Mouse (Mus musculus): ENCODE results near the gene Fbh1. TPM values are rescaled to one million over a fixed set of nuclear protein-coding genes. Genes with fewer than 3 reads are reported as not detected.
"Not testable (repeated sequence)": the region's sequence is repeated elsewhere in the genome, so short reads cannot be mapped to it uniquely, and the experiment has no call there.

Fbh1 gene
- polyA plus RNA-seq, 1 experiment from 2014 or later = 111 TPM

DNA sequence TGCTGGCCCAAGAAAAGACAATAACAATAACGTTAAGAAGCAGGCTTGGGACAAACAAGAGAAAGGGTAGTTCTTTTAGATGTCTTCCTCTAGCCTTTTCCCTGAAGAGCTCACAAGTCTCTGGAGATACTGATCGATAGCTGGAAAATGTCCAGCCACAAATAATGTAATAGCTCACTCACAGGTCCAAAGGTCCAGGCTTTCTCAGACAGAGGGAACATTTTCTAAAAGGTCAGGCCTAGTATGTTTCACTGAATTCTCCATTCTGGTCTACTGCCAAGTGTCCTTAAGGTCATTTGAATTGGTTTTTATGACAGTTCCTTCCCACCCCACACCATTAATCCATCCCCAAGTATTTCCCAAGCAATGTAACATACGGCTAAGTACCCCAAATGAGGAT is 64.4 kb downstream of the Fbh1 start:
- ATAC-seq = no peak
- Histone ChIP-seq H3K4me2 (no peak overlapping the region), H3K4me3 (no peak overlapping the region), H3K4me1 (no peaks in the 10 kb centered on the region), H3K9ac (no peak overlapping the region), H3K9me3 (replicated peaks) (no peaks in the 10 kb centered on the region), H3K27ac (no peak overlapping the region), H3K36me3 (ENCODE audit: poor library complexity, severe bottlenecking) (no peaks in the 10 kb centered on the region), H3K27me3 (peaks cover 6% of the 10 kb centered on the region; the same call in 1 of the 2 replicates)
- 75% methylated on average over 3 of the region's 3 CpGs for WGBS

DNA sequence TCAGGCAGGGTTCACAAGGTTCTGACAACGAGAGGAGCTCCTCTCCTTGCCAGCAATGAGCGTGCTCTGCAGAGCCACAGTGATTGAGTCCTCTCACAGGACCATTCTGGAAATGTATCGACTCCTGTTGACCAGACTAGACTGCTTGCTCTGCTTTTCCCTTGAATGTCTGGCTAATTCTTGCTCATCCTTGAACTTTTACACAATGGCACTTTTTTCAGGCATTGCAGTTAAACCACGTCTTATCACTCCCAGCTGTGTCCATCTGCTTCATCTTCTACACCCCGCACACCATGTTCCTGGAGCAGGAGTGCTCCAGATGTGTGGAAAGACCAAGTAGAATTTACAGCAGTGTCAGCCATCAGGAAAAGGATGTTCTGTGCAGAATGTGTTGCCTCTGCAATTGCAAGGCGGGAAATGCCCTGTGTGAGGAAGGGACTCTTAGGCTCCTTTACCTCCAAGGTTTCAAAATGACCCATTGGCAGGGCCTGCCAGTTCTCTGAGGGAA is 64.8 kb downstream of the Fbh1 start:
- 88% methylated on average over 6 of the region's 6 CpGs for WGBS
- Histone ChIP-seq H3K4me1 (no peaks in the 10 kb centered on the region), H3K9ac (no peak overlapping the region), H3K4me2 (no peak overlapping the region), H3K4me3 (no peak overlapping the region), H3K27ac (no peak overlapping the region), H3K36me3 (ENCODE audit: poor library complexity, severe bottlenecking) (no peaks in the 10 kb centered on the region), H3K27me3 (peaks cover 9% of the 10 kb centered on the region; the same call in 1 of the 2 replicates), H3K9me3 (replicated peaks) (no peaks in the 10 kb centered on the region)
- ATAC-seq = no peak

DNA sequence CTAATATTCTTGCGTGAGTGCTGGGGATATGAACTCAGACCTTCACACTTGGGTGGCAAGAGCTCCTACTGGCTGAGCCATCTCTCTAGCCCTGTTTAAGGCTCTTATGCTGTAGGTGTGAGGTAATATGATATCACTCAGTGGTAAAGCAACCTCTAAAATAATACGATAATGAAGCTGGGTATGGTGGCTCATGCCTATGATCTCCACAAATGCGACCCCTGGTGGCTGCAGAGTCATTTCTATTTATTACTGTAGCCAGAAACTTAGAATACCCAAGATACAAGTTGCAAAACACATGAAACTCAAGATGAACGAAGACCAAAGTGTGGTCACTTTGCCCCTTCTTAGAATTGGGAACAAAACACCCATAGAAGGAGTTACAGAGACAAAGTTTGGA is 67.3 kb downstream of the Fbh1 start:
- not testable (repeated sequence) for H3K4me3 ChIP-seq; H3K9me3 ChIP-seq (replicated peaks); H3K36me3 ChIP-seq (ENCODE audit: poor library complexity, severe bottlenecking); H3K27ac ChIP-seq; H3K4me2 ChIP-seq; ATAC-seq; H3K9ac ChIP-seq
- WGBS = 57% methylated on average over 4 of the region's 4 CpGs
- H3K27me3 ChIP-seq = peaks cover 33% of the 10 kb centered on the region
- peaks cover 15% of the 10 kb centered on the region for H3K4me1 ChIP-seq

DNA sequence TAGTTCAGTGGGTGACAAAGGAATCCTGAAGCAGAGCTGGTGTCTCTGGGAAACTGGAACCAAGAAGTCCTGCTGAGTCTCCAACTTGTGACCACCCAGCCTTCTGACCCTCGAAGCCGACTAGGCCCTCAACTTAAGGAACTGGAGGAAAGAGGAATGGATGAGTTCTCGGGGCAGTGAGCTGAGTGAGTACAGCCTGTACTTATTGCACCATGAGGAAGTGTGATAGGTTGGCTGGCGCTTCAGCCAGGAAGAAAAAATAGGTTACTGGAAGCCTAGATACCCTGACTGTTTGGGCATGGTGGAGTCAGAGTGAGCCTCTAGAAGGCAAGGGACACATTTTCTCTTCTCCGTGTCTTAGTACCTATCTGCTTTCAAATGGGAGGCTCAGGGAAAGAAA is 68.8 kb downstream of the Fbh1 start:
- Histone ChIP-seq H3K27me3 (peaks cover 46% of the 10 kb centered on the region), H3K9me3 (replicated peaks) (no peaks in the 10 kb centered on the region), H3K4me2 (no peak overlapping the region), H3K9ac (no peak overlapping the region), H3K4me3 (no peak overlapping the region), H3K27ac (no peak overlapping the region), H3K36me3 (ENCODE audit: poor library complexity, severe bottlenecking) (no peaks in the 10 kb centered on the region), H3K4me1 (peaks cover 17% of the 10 kb centered on the region)
- 82% methylated on average over 5 of the region's 5 CpGs for WGBS
- no peak for ATAC-seq

DNA sequence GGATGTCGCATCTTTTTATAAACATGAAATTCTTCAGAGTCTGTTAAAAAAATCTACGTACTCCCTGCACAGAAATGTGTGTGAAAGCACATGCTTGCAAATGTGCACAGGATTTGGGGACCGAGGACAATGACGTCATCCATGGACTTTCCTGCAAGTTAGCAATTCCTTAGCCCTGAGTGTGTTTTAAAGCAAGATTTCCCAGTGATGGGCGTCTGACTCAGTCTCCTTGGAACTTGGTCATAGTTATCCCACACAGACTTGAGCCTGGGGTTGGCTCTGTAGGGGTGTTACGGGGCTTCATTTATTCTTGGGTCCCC is 70.7 kb downstream of the Fbh1 start:
- 29% methylated on average over 6 of the region's 6 CpGs for WGBS
- peak overlapping the region; percentile 61 for H3K4me3 ChIP-seq
- no peak for ATAC-seq

DNA sequence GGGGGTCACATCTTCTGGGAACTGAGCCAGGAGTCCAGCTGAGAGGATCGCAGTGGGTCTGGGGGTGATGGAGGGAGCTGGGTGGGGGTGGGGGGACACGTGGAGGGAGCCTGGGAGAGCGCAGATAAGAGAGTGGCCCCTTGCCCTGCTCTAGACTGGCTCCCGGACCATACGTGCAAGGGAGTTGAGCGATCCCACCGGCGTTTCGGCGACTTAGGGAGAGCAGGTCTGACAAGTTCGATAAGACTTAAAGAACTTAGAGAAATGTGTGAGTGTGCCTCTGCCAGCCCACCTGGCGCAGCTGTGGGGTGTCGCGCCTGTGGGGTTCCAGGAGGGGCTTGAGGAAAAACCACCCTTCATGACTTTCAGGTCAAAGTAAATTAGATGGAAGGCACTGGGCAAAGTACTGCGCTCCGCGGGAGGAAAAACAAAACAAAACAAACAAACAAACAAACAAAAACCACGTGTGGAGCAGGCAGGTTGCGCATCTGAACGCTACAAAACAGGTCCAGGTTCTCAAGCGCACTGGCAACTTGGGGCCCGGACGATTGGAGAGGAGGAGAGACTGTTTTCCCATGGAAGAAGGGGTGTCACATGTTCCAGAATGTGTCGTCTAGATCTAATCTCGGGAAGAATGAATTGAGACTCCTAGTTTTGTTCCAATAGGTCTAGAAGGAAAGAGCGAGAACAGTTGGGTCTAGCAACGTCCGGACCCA is 71.2 kb downstream of the Fbh1 start:
- no peaks in the 10 kb centered on the region for H3K9me3 ChIP-seq (replicated peaks)
- no peak overlapping the region for H3K27ac ChIP-seq
- H3K36me3 ChIP-seq (ENCODE audit: poor library complexity, severe bottlenecking) = no peaks in the 10 kb centered on the region
- peaks cover 17% of the 10 kb centered on the region for H3K4me1 ChIP-seq
- H3K4me3 ChIP-seq = peak overlapping the region; percentile 61
- H3K27me3 ChIP-seq = peaks cover 46% of the 10 kb centered on the region
- 3% methylated on average over 28 of the region's 28 CpGs for WGBS
- H3K9ac ChIP-seq = peak overlapping the region; percentile 68
- peak overlapping the region; percentile 99 for H3K4me2 ChIP-seq
- peak; percentile 71 for ATAC-seq

More for the DNA sequence above, 70.7 kb downstream of the Fbh1 start:
- Histone ChIP-seq H3K27me3 (peaks cover 46% of the 10 kb centered on the region), H3K4me1 (peaks cover 17% of the 10 kb centered on the region), H3K4me2 (peak overlapping the region; percentile 99), H3K27ac (no peak overlapping the region), H3K9me3 (replicated peaks) (no peaks in the 10 kb centered on the region), H3K36me3 (ENCODE audit: poor library complexity, severe bottlenecking) (no peaks in the 10 kb centered on the region), H3K9ac (no peak overlapping the region)

DNA sequence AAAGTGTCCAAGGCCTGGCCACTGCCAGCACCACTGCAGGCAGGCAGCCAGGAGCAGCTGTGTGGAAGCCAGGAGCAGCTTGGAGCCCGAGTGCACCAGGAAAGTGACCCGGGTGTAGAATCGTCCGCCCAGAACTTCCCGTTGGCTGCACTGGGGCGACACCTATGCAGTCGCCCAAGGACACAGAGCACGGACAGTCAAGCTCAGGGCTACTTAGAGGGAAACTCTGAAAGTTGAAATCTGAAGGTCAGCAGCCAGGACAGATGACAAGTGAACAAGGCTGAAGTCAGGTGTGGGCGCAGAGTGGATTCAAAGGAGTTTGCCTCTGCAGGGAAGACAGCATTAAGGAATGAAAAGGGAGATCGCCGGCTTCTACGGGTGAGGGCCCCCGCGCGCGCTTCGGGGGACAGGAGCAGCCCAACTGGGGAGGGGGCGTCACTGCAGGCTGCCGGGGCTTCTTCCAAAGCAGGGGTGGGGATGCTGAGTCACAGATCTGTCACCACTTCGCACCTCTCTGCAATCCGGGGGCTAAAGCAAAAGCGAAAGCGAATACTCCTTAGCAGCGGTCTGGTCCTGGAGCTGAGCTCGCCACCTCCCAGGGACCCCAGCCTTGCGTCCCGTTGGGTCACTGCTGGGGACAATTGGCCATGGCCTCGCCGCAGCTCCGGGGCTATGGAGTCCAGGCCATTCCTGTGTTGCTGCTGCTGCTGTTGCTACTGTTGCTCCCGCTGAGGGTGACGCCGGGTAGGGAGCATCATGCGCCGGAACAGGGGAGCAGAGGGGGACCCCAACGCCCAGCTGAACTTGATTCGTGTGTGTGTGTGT is 72.0 kb downstream of the Fbh1 start, which contains the start of gene Il15ra:
Gene Il15ra (plus strand): TSS at position 90 of the 825 bp plus-strand sequence.
- H3K4me2 ChIP-seq = peak within 1 kb of the TSS; percentile 99
- peaks cover 17% of the 10 kb centered on the region for H3K4me1 ChIP-seq
- no peak within 1 kb of the TSS for H3K27ac ChIP-seq
- no peaks in the 10 kb centered on the region for H3K36me3 ChIP-seq (ENCODE audit: poor library complexity, severe bottlenecking)
- peak; percentile 73 for ATAC-seq
- peak within 1 kb of the TSS; percentile 68 for H3K9ac ChIP-seq
- no peaks in the 10 kb centered on the region for H3K9me3 ChIP-seq (replicated peaks)
- H3K4me3 ChIP-seq = peak within 1 kb of the TSS; percentile 61
- under 1% methylated on average over 37 of the region's 37 CpGs for WGBS
- peaks cover 46% of the 10 kb centered on the region for H3K27me3 ChIP-seq

DNA sequence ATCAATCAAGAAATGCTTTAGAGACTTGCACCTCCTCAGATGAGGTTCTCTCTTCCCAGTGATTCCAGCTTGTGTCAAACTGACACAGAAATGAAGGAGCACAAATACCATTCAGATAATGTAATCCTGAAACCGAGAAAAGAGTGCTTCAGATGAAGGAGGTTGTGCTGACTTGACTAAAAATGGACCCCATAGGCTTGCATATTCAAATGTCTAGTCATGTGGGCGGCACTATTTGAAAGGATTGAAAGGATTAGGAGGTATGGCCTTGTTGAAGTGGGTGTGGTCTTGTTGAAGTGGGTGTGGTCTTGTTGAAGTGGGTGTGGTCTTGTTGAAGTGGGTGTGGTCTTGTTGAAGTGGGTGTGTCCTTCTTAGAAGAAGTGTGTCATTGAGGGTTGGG is 77.5 kb downstream of the Fbh1 start:
- no peaks in the 10 kb centered on the region for H3K9me3 ChIP-seq (replicated peaks)
- no peaks in the 10 kb centered on the region for H3K36me3 ChIP-seq (ENCODE audit: poor library complexity, severe bottlenecking)
- peaks cover 11% of the 10 kb centered on the region; the same call in 1 of the 2 replicates for H3K27me3 ChIP-seq
- H3K27ac ChIP-seq = no peak overlapping the region
- no peak overlapping the region for H3K4me3 ChIP-seq
- 85% methylated on average over 2 of the region's 2 CpGs for WGBS
- H3K9ac ChIP-seq = no peak overlapping the region
- no peak for ATAC-seq
- H3K4me1 ChIP-seq = no peaks in the 10 kb centered on the region
- no peak overlapping the region for H3K4me2 ChIP-seq

DNA sequence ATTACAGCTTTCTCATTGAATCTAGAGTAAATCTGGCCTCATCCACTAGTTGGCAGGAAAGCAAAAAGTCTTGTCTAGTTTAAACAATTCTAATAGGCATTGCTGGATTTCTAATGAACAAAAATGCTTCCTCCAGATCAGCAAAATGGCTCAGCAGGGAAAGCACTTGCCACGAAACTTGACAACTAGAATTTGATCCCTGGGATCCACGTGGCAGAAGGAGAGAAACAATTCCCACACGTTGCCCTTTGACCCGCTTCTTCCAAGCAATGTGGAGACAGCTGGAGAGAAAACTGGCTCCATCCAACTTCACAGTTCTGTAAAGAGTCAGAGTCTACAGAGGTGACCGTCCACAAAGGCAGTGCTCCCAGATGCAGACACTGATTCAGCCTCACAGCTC is 78.4 kb downstream of the Fbh1 start:
- no peak overlapping the region for H3K27ac ChIP-seq
- H3K9me3 ChIP-seq (replicated peaks) = no peaks in the 10 kb centered on the region
- no peaks in the 10 kb centered on the region for H3K36me3 ChIP-seq (ENCODE audit: poor library complexity, severe bottlenecking)
- no peak overlapping the region for H3K9ac ChIP-seq
- no peak overlapping the region for H3K4me3 ChIP-seq
- 66% methylated on average over 5 of the region's 5 CpGs for WGBS
- H3K4me2 ChIP-seq = no peak overlapping the region
- H3K4me1 ChIP-seq = no peaks in the 10 kb centered on the region
- peaks cover 2% of the 10 kb centered on the region; the same call in 1 of the 2 replicates for H3K27me3 ChIP-seq
- ATAC-seq = no peak

DNA sequence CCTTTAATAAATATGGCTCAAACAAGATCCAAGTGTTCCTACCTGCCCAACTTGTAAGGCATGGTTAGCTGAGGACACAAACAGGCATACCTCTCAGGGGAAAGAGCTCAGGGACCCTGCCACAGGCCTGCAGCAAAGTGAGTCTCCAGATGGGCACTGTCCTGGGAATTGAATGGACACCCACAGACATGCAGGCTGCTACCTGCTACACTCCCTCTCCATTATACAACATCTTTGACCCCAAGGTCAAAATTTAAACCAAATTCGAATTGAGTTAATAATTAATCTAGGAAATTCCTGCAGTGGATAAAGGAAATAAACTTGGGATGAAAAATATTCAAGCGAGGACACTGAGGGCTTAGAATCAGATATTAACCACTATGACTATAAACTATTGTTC is 81.5 kb downstream of the Fbh1 start:
- Histone ChIP-seq H3K36me3 (ENCODE audit: poor library complexity, severe bottlenecking) (no peaks in the 10 kb centered on the region), H3K27ac (no peak overlapping the region), H3K9me3 (replicated peaks) (no peaks in the 10 kb centered on the region), H3K4me1 (no peaks in the 10 kb centered on the region), H3K4me2 (no peak overlapping the region), H3K27me3 (no peaks in the 10 kb centered on the region), H3K9ac (no peak overlapping the region), H3K4me3 (no peak overlapping the region)
- WGBS = 65% methylated on average over 2 of the region's 2 CpGs
- no peak for ATAC-seq

DNA sequence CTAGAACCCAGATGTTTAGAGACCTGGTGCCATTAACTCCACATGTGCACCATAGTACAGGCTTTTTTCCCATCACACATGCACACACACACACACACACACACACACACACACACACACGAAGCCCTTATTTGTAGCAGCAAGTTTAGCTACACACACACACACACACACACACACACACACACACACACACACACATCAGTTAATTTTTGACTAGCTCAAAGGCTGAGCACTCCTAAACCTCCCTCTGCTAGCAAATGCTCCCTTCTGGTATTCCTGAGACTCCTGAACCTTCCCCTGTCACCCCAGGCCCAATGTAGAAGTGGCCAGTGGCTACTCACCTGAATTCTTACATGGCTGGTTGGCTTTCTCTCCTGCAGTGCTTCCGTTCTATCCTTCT is 83.3 kb downstream of the Fbh1 start:
- Histone ChIP-seq H3K27me3 (no peaks in the 10 kb centered on the region), H3K4me1 (no peaks in the 10 kb centered on the region), H3K9ac (no peak overlapping the region), H3K27ac (no peak overlapping the region), H3K36me3 (ENCODE audit: poor library complexity, severe bottlenecking) (no peaks in the 10 kb centered on the region), H3K4me2 (no peak overlapping the region), H3K9me3 (replicated peaks) (no peaks in the 10 kb centered on the region), H3K4me3 (no peak overlapping the region)
- ATAC-seq = no peak
- WGBS = 84% methylated on average over 2 of the region's 2 CpGs

DNA sequence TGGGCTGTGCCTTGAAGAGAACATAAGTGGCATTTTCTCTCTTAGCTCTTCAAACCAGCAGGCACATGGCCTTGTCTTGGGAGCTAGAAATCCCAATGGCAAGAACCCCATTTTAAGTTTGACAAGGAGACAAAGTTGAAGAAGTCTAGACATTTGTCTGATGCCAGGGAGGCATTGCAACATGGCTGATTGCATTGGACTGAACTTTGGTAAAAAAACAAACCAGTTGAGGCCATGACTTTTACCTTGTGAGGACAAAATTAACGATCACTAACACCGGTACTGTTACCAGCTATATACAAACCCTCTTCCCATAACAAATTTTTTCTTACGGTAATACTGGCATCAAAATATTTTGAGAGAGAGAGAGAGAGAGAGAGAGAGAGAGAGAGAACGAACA is 84.0 kb downstream of the Fbh1 start:
- H3K4me1 ChIP-seq = no peaks in the 10 kb centered on the region
- no peaks in the 10 kb centered on the region for H3K36me3 ChIP-seq (ENCODE audit: poor library complexity, severe bottlenecking)
- H3K27ac ChIP-seq = no peak overlapping the region
- H3K9me3 ChIP-seq (replicated peaks) = no peaks in the 10 kb centered on the region
- no peak overlapping the region for H3K4me3 ChIP-seq
- H3K27me3 ChIP-seq = no peaks in the 10 kb centered on the region
- H3K4me2 ChIP-seq = no peak overlapping the region
- WGBS = 90% methylated on average over 4 of the region's 4 CpGs
- H3K9ac ChIP-seq = no peak overlapping the region
- ATAC-seq = no peak
